Mouse (Mus musculus) forebrain, embryonic 16.5 days (tissue): ENCODE results near the gene Trpc4. TPM values are rescaled to one million over a fixed set of nuclear protein-coding genes. Genes with fewer than 3 reads are reported as not detected.

Source experiments
- ATAC-seq: fragments of 200-750 bp; cut with Nextera tagmentation; 2 replicates; pipeline ENCODE4 v1.8.0; 2017; ENCODE audit warnings: mild to moderate bottlenecking, moderate library complexity
- H3K27ac ChIP-seq: fragments of 300-500 bp; sonication (generic); 2 replicates; pipeline ENCODE4 v1.5.1; 2014; ENCODE audit warnings: low read length, control low read depth
- H3K27me3 ChIP-seq: fragments of 300-500 bp; sonication (generic); replicated peaks from 2 replicates; pipeline ENCODE4 v1.6.1; 2014; ENCODE audit warnings: low read length; ENCODE audit not compliant: control insufficient read depth, insufficient read depth
- H3K36me3 ChIP-seq: fragments of 300-500 bp; sonication (generic); 2 replicates; pipeline ENCODE4 v1.6.1; 2014; ENCODE audit not compliant: control insufficient read depth, insufficient read depth
- H3K4me1 ChIP-seq: fragments of 300-500 bp; sonication (generic); replicated peaks from 2 replicates; pipeline ENCODE4 v1.6.1; 2014; ENCODE audit warnings: low read length; ENCODE audit not compliant: control insufficient read depth, insufficient read depth
- H3K4me2 ChIP-seq: fragments of 300-500 bp; sonication (generic); 2 replicates; pipeline ENCODE4 v1.6.1; 2014; ENCODE audit warnings: mild to moderate bottlenecking, low read length, control low read depth
- H3K4me3 ChIP-seq: fragments of 300-500 bp; sonication (generic); replicated peaks from 2 replicates; pipeline ENCODE4 v1.5.1; 2014; ENCODE audit warnings: mild to moderate bottlenecking, low read length, control low read depth
- H3K9ac ChIP-seq: fragments of 300-500 bp; sonication (generic); replicated peaks from 2 replicates; pipeline ENCODE4 v1.6.1; 2014; ENCODE audit warnings: low read depth, low read length, control low read depth
- H3K9me3 ChIP-seq: fragments of 300-500 bp; sonication (generic); 2 replicates; pipeline ENCODE4 v1.6.1; 2016; ENCODE audit warnings: low read length; ENCODE audit not compliant: control insufficient read depth
- WGBS: fragments of 180-500 bp; shearing (Covaris S2); extraction: QIAGEN DNeasy Blood & Tissue Kit; methylation state at CpG from one replicate; pipeline ENCODE4 v1.1.7; 2014; 5-methylcytosine and 5-hydroxymethylcytosine counted together
- polyA plus RNA-seq: library from polyadenylated mRNA; unstranded; fragments of >200 nt; fragmentation: Nextera tagmentation; extraction: Ambion mirVana; gene quantifications from 2 replicates; pipeline ENCODE4 v1.2.1, GENCODE M21; 2015

The Trpc4 gene
- polyA plus RNA-seq, 1 experiment from 2014 or later, result 15.0 TPM

DNA sequence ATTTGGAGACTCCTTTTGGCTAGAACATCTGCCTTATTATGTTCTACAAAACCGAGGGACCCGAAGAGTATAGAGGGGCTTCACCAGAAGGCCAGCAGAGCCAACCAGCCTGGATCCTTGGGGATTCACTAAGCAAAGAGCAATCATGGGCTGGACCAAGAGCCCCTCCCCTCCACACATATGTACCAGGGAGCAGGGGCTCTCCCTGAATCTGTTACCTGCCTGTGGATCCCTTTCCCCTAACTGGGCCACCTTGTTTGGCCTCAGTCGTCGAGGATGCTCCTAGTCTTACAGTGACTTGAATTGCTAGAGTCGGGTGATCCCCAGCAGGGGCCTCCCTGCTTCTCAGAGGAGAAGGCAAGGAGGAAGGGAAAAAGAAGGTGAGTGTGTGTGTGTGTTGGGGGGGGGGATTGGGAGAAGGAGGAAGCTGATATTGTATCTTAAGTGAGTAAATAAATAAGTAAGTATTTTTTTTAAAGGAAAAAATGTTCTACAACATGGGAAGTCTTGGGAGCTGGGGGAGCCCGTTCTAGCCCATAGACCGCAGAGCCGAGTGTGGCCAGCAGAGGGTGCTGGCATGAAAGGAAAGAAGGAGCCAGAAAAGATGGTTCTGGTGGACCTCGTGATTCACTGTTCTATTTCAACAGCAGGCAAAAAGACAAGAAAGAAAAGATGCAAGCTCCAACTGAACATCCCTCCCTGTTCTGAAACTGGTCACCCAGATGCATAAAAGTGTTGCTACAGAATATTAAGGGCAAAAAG is 197.2 kb downstream of the Trpc4 start:
- 33% methylated on average over 9 of the region's 9 CpGs for WGBS
- no peak overlapping the region for H3K4me3 ChIP-seq
- H3K9ac ChIP-seq, result no peak overlapping the region
- no peaks in the 10 kb centered on the region for H3K27me3 ChIP-seq
- no peak; the same call in 1 of the 2 replicates for ATAC-seq
- no peaks in the 10 kb centered on the region for H3K9me3 ChIP-seq
- no peak overlapping the region for H3K27ac ChIP-seq
- no peak overlapping the region for H3K4me2 ChIP-seq
- H3K4me1 ChIP-seq, result no peaks in the 10 kb centered on the region
- H3K36me3 ChIP-seq, result no peaks in the 10 kb centered on the region

DNA sequence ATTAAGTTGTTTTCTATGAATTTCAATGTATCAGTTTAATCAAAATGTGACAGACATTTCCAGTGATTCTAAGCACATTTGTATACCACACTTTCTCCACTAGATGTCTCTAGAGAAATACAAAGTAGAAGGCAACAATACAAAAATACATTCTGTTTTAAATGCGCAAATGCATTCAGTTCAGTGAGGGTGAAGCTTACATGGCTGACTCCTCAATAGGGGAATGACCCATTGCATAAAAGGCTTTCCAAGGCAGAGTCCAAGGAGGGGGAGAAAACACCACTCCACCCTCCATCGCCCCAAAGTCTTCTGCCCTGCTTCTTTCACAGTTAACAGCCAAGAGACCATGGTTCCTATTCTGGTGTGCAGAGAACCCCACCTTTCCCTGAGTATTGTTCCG is 201.7 kb downstream of the Trpc4 start:
- no peak overlapping the region for H3K4me3 ChIP-seq
- no peaks in the 10 kb centered on the region for H3K9me3 ChIP-seq
- H3K27ac ChIP-seq, result no peak overlapping the region
- no peak overlapping the region for H3K9ac ChIP-seq
- no peaks in the 10 kb centered on the region for H3K36me3 ChIP-seq
- peak; percentile 64 for ATAC-seq
- 68% methylated on average over 3 of the region's 3 CpGs for WGBS
- no peak overlapping the region for H3K4me2 ChIP-seq
- H3K4me1 ChIP-seq, result no peaks in the 10 kb centered on the region
- H3K27me3 ChIP-seq, result no peaks in the 10 kb centered on the region

DNA sequence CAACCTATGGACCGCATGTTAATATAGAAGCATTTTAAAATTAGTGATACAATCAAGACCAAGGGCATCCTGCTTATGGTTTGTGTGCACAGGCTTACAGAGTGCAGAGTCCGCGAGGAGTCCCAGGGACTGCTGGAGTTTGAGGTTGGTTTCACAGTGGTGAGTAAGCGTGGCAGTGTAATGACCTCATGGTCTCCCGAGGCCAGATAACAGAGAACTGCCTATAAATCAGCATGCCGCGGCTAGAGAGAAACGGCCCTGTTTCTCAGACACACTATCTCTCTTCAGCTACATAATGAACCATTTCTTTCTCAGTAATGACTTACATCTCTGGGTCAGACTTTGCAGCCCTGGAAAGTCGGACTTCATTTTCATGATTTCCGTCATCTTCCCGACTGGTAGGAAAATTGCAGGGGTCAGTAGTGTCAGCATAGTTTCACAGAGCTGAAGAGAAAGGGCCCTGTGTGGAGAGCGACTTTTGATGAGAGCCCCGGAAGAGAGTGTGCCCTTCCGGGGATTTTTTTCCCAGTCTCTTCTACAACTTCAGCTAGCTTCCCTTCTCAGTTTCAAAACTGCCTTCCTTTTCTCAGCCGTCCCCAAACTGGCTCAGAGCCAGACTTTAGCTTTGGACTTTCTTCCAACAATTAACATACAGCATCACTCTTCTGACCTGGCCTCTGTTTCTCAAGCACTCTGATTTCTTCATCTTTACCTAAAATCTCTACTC is 202.8 kb downstream of the Trpc4 start:
- no peak overlapping the region for H3K9ac ChIP-seq
- H3K9me3 ChIP-seq, result no peaks in the 10 kb centered on the region
- no peak overlapping the region for H3K4me3 ChIP-seq
- H3K4me1 ChIP-seq, result no peaks in the 10 kb centered on the region
- H3K27me3 ChIP-seq, result no peaks in the 10 kb centered on the region
- WGBS, result 69% methylated on average over 15 of the region's 15 CpGs
- H3K4me2 ChIP-seq, result no peak overlapping the region
- ATAC-seq, result no peak
- no peak overlapping the region for H3K27ac ChIP-seq
- no peaks in the 10 kb centered on the region for H3K36me3 ChIP-seq

DNA sequence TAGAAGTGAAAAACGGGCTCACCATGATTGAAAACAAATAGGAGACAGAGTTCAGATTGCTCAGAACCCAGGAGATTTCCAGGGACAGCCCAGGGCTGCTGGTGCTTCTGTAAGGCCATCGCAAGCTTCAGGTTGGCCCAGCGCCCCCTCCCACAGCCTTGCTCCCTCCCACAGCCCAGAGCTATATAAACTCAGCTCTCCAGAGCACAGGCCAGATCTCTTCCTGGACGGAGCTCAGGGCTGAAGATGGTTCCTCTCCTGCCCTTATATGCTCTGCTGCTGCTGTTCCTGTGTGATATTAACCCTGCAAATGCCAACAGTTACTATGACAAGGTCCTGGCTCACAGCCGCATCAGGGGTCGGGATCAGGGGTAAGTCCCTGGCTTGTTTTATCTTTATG is 205.1 kb downstream of the Trpc4 start, which contains the start of gene Postn:
TSS of gene Postn (plus strand) at position 213 of the 400 bp plus-strand sequence.
- Histone ChIP-seq H3K36me3 (no peaks in the 10 kb centered on the region), H3K27ac (no peak within 1 kb of the TSS), H3K27me3 (no peaks in the 10 kb centered on the region), H3K9me3 (no peaks in the 10 kb centered on the region), H3K4me3 (no peak within 1 kb of the TSS), H3K4me1 (no peaks in the 10 kb centered on the region), H3K9ac (no peak within 1 kb of the TSS), H3K4me2 (no peak within 1 kb of the TSS)
- WGBS, result 59% methylated on average over 6 of the region's 6 CpGs
- no peak for ATAC-seq

DNA sequence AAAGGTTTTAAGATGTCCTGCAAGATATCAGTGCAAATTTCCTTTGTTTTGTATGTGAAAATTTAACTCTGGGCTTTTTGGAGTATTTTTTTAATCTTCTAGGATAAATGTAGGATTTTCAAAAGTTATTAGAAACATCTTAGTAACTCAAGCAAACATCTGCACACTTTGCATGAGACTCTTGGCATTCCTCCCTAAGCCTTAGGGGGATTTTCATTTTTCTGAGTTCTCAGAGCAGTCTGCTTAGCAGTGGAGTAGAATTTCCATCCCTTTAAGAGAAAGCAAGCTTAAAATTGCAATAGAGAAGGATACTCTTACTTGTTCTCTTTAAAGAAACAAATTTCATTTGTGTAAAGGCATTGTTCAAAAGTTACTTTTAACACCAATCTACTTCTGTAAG is 205.8 kb downstream of the Trpc4 start:
- H3K27ac ChIP-seq, result no peak overlapping the region
- no peaks in the 10 kb centered on the region for H3K9me3 ChIP-seq
- no peak overlapping the region for H3K4me2 ChIP-seq
- H3K27me3 ChIP-seq, result no peaks in the 10 kb centered on the region
- H3K36me3 ChIP-seq, result no peaks in the 10 kb centered on the region
- no peak for ATAC-seq
- H3K9ac ChIP-seq, result no peak overlapping the region
- no peaks in the 10 kb centered on the region for H3K4me1 ChIP-seq
- H3K4me3 ChIP-seq, result no peak overlapping the region

Other genes with a start within 250 kb of the Trpc4 start
- 13.2 and 26.8 TPM in 2 replicates for gene Postn, start 205.1 kb downstream of the Trpc4 start, polyA plus RNA-seq